Mouse (Mus musculus) lung, postnatal 10 days (tissue): Measurements from ENCODE around the gene Itch.
A peak's percentile ranks its signal among the peaks of the same experiment; 100 is the strongest.
"Not testable (repeated sequence)": the region's sequence is repeated elsewhere in the genome, so short reads cannot be mapped to it uniquely, and the experiment has no call there.

Experiments
- DNase-seq: peaks from one replicate; pipeline ENCODE4 v3.0.0; 2021

Itch gene

GRCm38 (mm10) chr2:155149296-155149695 lies 16.0 kb downstream of the Itch start:
- DNase-seq: not testable (repeated sequence)

DNA sequence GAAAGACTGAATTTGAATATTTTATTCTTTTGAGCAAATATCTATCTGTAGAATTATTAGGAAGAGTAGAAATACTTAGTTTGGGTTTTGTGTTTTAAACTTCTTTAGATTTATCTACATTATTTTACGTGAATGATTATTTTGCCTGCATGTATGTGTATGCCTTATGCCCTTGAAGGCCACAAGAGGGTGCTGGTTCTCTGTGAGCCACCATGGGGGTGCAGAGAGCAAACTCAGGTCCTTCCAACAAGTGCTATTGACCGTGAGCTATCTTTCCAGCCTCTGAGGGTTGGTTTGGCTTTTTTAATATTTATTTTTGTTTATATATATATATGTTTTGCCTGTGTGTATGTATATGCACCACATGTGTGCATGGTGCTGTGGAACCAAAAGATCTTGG lies 74.1 kb downstream of the Itch start:
- peak; percentile 21 for DNase-seq

- DNase-seq: no peak
These were observed 89.8 kb downstream of the Itch start for GRCm38 (mm10) chr2:155223145-155223544.

- peak; percentile 17 for DNase-seq
These were observed 91.4 kb downstream of the Itch start for GRCm38 (mm10) chr2:155224721-155225120.

DNA sequence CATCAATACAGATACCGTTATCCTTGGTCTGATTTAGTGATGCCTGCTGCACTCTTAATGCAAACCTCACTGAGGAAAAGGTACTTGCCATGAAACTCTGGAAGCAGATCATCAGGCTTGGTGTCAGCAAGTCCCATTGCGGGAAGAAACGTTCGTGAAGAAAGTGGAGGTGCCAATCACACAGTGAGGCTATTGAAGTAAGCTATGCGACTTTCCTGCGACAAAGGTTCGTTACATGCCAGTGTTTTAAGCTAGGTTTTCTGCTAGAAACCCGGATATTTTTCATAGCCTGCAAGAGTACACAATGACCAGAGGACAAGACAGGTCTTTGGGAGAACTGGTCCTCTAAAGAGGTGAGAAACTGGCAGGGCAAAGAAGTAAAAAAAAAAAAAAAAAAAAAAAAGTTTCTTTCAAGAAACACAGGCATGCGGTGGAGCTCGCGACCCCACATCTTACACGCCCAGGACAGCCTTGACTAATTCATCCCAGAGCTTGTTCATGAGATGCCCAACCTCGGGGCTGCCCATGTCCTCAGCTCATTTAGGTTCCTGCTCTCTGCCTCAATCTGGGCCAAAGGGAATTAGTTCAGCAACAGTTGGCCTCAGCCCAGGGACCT lies 102.5 kb downstream of the Itch start:
- no peak for DNase-seq

DNA sequence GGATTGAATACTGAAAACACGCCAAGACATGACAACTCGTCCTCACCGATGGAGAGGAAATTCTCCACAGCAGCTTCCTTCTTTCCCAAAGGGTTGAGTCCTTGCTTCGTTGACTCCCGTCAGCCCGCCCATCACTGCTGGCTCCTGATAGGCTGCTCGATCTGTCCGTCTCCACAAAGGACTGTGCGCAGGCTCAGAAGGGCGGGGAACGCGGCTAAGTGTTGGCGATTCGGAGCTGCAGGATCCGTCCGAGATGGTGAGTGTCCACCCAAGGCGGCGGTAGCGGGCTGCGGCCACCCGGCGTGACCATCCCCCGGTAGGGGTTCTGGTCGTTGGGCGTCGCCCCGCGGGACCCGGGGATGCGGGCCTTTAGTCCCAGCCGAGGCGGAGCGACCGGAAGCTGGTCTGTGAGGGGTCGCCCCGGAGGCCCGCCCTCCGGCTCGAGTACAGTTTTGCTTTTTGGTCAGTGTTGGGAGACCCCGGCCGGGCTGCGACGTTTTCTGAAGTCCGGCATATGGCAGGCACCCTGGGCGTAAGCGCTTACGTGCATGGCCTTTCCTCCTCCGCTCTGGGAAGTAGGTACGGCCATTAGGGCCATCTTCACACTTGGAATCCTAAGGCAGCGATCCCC lies 103.2 kb downstream of the Itch start, which contains the start of gene Dynlrb1:
Gene Dynlrb1, plus strand, starts transcription at position 172 of the 631 bp plus-strand sequence.
- DNase-seq: peak; percentile 99

GRCm38 (mm10) chr2:155237276-155237675 lies 104.0 kb downstream of the Itch start:
- DNase-seq: no peak

GRCm38 (mm10) chr2:155240915-155241314 lies 107.6 kb downstream of the Itch start:
- DNase-seq: peak; percentile 58

GRCm38 (mm10) chr2:155242296-155242855 lies 109.1 kb downstream of the Itch start:
- peak; percentile 24 for DNase-seq

DNA sequence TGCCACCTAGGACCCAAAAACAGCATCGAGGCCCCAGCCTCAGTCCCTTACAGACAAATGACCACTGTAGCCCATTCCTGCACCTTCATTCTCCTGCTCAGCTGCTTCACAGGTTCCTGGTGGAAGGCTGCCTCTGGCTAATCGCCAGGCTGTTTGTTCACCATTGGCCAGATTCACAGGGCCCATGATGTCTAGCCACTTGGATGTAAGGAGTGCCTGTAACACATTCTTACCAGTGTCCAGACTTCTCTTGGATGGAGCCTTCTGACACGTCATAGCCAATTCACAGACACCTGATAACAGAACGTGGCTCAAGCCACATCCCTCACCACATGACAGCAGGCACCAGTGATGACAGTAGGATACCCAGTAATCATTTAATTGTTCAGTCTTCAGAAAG lies 112.9 kb downstream of the Itch start:
- no peak for DNase-seq

- no peak for DNase-seq
These were observed 114.9 kb downstream of the Itch start for GRCm38 (mm10) chr2:155248206-155248605.

- no peak for DNase-seq
These were observed 115.4 kb downstream of the Itch start for GRCm38 (mm10) chr2:155248718-155249117.

DNA sequence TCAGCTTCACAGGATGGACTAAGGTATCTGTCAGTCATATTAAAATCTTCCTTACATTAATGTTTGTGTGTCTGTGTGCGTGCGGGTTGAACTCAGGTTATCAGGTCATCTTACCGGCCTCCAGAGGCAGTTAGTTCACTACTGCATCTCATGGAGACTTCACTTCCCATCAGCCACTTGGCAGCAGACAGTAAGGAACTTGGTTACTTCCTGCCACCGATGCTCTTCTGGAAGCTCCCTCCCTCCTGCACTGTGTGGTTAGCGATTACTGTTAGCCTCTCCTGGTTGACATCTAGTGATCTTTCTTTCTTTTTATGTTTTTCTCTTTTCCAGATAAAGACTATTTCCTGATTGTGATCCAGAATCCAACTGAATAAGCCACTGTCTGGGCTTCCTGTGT lies 116.3 kb downstream of the Itch start:
- no peak for DNase-seq

DNA sequence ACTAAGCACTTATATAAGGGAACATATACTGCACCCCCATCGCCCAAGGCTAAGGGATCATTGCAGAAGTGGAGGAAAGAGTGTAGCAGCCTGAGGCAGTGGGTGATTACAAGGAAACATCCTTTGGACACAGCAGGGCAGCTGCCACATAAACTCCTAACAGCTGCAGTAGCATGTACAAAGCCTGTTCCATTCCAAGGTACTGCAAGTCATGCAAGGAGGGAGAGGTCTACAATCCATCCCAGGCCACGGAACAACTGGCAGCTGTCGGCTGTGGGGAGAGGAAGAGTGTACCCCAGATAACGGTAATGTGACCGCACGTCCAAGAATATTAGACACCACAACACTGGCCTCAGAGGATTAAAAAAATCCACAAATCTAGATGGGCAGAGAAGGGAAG lies 132.2 kb downstream of the Itch start:
- no peak for DNase-seq

DNA sequence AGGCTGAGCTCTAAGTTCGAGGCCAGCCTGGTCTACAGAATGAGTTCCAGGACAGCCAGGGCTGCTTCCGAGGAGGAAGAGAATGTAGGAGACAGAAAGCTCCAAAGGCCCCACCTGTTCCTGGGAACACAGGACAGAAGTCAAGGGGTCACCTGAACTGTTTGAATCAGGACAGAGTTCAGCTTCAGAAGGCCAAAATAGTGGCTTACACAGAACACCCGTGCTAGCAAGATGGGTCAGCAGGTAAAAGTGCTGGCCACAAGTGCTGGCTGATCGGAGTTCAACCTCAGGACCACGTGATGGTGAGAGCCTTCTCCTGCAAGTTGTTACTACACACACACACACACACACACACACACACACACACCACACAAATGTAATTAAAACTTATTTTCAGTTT lies 133.6 kb downstream of the Itch start:
- DNase-seq: no peak

DNA sequence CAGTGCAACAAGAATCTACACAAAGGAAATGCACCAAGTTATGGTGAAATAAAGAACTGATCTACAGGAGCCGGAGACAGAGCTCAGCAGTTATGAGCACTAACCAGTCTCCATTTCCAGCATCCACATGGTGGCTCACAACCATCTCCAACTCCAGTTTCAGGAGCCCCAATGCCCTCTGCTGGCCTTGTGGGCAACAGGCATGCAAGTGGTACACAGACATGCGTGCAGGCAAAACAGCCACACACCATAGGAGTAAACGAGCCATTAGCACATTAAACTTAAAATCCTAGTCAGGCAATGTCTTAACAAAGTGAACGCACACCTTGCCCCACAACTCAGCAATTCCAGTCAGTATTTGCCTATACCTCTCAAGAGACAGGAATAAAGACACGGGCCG lies 138.6 kb downstream of the Itch start:
- peak; percentile 42 for DNase-seq

GRCm38 (mm10) chr2:155272396-155273170 lies 139.3 kb downstream of the Itch start:
- DNase-seq: no peak

- no peak for DNase-seq
These were observed 140.3 kb downstream of the Itch start for GRCm38 (mm10) chr2:155273603-155274002.

DNA sequence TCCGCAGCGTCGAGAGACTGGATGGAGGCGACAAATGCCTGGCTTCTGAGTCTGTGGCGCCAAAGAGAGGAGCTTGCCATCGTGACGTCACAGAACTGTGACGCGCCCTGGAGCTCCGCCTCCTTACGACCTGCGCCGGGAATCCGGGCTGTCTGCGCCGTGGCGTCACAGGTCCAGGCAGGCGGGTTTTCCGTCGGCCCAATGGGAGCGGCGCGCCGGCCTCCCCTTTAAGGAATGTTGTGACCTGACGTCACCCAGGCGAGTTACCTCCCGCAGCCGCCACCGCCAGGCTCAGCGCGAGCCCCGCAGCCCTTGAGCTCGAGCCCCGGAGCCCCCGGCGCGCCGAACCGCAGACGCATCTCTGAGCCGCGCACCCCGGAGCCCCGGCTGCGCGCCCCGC lies 142.9 kb downstream of the Itch start, which contains the start of gene Map1lc3a:
Gene Map1lc3a, plus strand, starts transcription at position 103 of the 400 bp plus-strand sequence.
- DNase-seq: peak; percentile 98
